Mouse (Mus musculus): ENCODE measurements at regions not wholly inside any gene's neighbourhood (a gene's known extent, or its start where the extent isn't known, plus 50 kb on each side); places are given as distances from the start of the nearest gene placed in this dataset.

GRCm38 (mm10) chr2:21122421-21122820 lies 82.7 kb downstream of the Enkur start:
- Histone ChIP-seq H3K27ac (ENCODE audit: insufficient read depth, low read depth) (no peak overlapping the region), H3K4me3 (replicated peaks in 1 of 3; ENCODE audit: low read depth in 2 of 3, low read length in 2 of 3, poor library complexity in 1 of 3) (no peak overlapping the region), H3K9me3 (replicated peaks; ENCODE audit: low read length) (no peaks in the 10 kb centered on the region), H3K36me3 (replicated peaks in 1 of 2; ENCODE audit: control insufficient read depth in 1 of 2, insufficient read depth in 1 of 2, low read length in 1 of 2) (no peaks in the 10 kb centered on the region), H3K9ac (ENCODE audit: insufficient read depth, low read depth) (no peak overlapping the region), H3K4me2 (ENCODE audit: insufficient read depth, low read depth, poor library complexity, severe bottlenecking) (no peak overlapping the region), H3K27me3 (replicated peaks) (no peaks in the 10 kb centered on the region), H3K4me1 (ENCODE audit: control insufficient read depth in 1 of 2, insufficient read depth in 2 of 2) (peaks cover 0 to 3% of the 10 kb centered on the region in 2 experiments; a peak in 1 of 4 replicates), H3K79me2 (replicated peaks; ENCODE audit: control insufficient read depth, extremely low read depth, insufficient read depth, poor library complexity, severe bottlenecking) (no peaks in the 10 kb centered on the region)
- DNase-seq (ENCODE audit: extremely low read depth) = no peak
- dilution Hi-C loops (cut with MboI; ENCODE audit: extremely low pct_ligation_motif_present, extremely low pct_unique_long_range_greater_than_20kb, low sequenced_read_pairs) = no loop called here
- TF ChIP-seq ETS1 (conservative IDR thresholded peaks at IDR 0.05; ENCODE audit: low read depth, low read length) (no peak), E2F4 (IDR thresholded peaks at IDR 0.05; ENCODE audit: insufficient replicate concordance, low read depth, low read length) (no peak), ZC3H11A (IDR thresholded peaks at IDR 0.05; ENCODE audit: low read depth, low read length) (no peak)
- in situ Hi-C loops (cut with MboI; ENCODE audit: low pct_ligation_motif_present, low pct_unique_long_range_greater_than_20kb, low sequenced_read_pairs) = no loop called here

- Histone ChIP-seq H3K9me3 (replicated peaks; ENCODE audit: low read length) (no peaks in the 10 kb centered on the region), H3K4me1 (ENCODE audit: control insufficient read depth in 1 of 2, insufficient read depth in 2 of 2) (peaks cover 2 to 10% of the 10 kb centered on the region in 2 experiments), H3K27ac (ENCODE audit: insufficient read depth, low read depth) (no peak overlapping the region), H3K79me2 (replicated peaks; ENCODE audit: control insufficient read depth, extremely low read depth, insufficient read depth, poor library complexity, severe bottlenecking) (no peaks in the 10 kb centered on the region), H3K36me3 (replicated peaks in 1 of 2; ENCODE audit: control insufficient read depth in 1 of 2, insufficient read depth in 1 of 2, low read length in 1 of 2) (no peaks in the 10 kb centered on the region), H3K9ac (ENCODE audit: insufficient read depth, low read depth) (no peak overlapping the region), H3K27me3 (replicated peaks) (no peaks in the 10 kb centered on the region), H3K4me3 (replicated peaks in 1 of 3; ENCODE audit: low read depth in 2 of 3, low read length in 2 of 3, poor library complexity in 1 of 3) (no peak overlapping the region), H3K4me2 (ENCODE audit: insufficient read depth, low read depth, poor library complexity, severe bottlenecking) (no peak overlapping the region)
- TF ChIP-seq PAX5 (IDR thresholded peaks at IDR 0.05; ENCODE audit: low read length) = no peak
- no peak for TF ChIP-seq BHLHE40 (IDR thresholded peaks at IDR 0.05; ENCODE audit: low read depth, low read length)
- no peak for TF ChIP-seq USF2 (conservative IDR thresholded peaks at IDR 0.05; ENCODE audit: low read depth, low read length)
- no peak for TF ChIP-seq MAFK (IDR thresholded peaks at IDR 0.05; ENCODE audit: insufficient replicate concordance, low read length)
- TF ChIP-seq JUND (conservative IDR thresholded peaks at IDR 0.05; ENCODE audit: low read depth, low read length) = no peak
- no peak for TF ChIP-seq TCF12 (IDR thresholded peaks at IDR 0.05; ENCODE audit: low read depth, low read length)
- no peak for TF ChIP-seq GABPA (IDR thresholded peaks at IDR 0.05; ENCODE audit: insufficient replicate concordance, low read depth, low read length)
- no peak for TF ChIP-seq MAX (IDR thresholded peaks at IDR 0.05; ENCODE audit: low read length)
- TF ChIP-seq CHD1 (IDR thresholded peaks at IDR 0.05; ENCODE audit: low read depth, low read length) = no peak
- no peak for TF ChIP-seq JUN (IDR thresholded peaks at IDR 0.05; ENCODE audit: insufficient read depth, low read depth, low read length)
- TF ChIP-seq HCFC1 (IDR thresholded peaks at IDR 0.05; ENCODE audit: low read depth, low read length) = no peak
- dilution Hi-C loops (cut with MboI; ENCODE audit: extremely low pct_ligation_motif_present, extremely low pct_unique_long_range_greater_than_20kb, low sequenced_read_pairs) = no loop called here
- DNase-seq (ENCODE audit: extremely low read depth) = no peak
- in situ Hi-C loops (cut with MboI; ENCODE audit: low pct_ligation_motif_present, low pct_unique_long_range_greater_than_20kb, low sequenced_read_pairs) = no loop called here
Observed at GRCm38 (mm10) chr2:21121663-21122062, 83.5 kb downstream of the Enkur start.

DNA sequence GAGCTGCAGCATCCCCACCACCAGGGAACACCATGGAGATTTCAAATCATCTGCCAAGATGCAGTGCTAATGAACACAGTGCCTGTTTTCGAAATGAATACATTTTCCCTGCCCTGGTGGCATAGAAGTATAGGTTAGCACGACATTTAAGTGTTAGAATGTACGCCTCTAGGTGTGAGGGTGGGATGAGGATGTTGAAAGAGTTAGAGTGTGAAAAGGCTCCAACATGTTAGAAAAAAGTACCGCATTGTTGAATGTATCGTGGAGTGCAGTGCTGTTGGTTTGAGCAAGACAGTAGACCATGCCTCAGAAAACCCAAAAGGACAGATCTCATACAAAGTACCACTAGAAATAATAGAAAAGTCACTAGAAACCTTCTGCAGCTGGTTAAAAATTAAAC lies 88.3 kb downstream of the Enkur start:
- no peaks in the 10 kb centered on the region for H3K79me2 ChIP-seq (replicated peaks; ENCODE audit: control insufficient read depth, extremely low read depth, insufficient read depth, poor library complexity, severe bottlenecking)
- H3K9me3 ChIP-seq (replicated peaks; ENCODE audit: low read length) = no peaks in the 10 kb centered on the region
- no peak overlapping the region for H3K9ac ChIP-seq (ENCODE audit: insufficient read depth, low read depth)
- H3K4me1 ChIP-seq (ENCODE audit: control insufficient read depth in 1 of 2, insufficient read depth in 2 of 2) = peaks cover 7 to 41% of the 10 kb centered on the region in 2 experiments
- H3K4me2 ChIP-seq (ENCODE audit: insufficient read depth, low read depth, poor library complexity, severe bottlenecking) = peak overlapping the region; percentile 21; the same call in 1 of the 2 replicates
- H3K4me3 ChIP-seq (replicated peaks in 1 of 3; ENCODE audit: low read depth in 2 of 3, low read length in 2 of 3, poor library complexity in 1 of 3) = no peak overlapping the region
- no peak overlapping the region for H3K27ac ChIP-seq (ENCODE audit: insufficient read depth, low read depth)
- dilution Hi-C loops (cut with MboI; ENCODE audit: extremely low pct_ligation_motif_present, extremely low pct_unique_long_range_greater_than_20kb, low sequenced_read_pairs) (no loop called here), in situ Hi-C loops (cut with MboI; ENCODE audit: low pct_ligation_motif_present, low pct_unique_long_range_greater_than_20kb, low sequenced_read_pairs) (no loop called here)
- no peaks in the 10 kb centered on the region for H3K36me3 ChIP-seq (replicated peaks in 1 of 2; ENCODE audit: control insufficient read depth in 1 of 2, insufficient read depth in 1 of 2, low read length in 1 of 2)
- no peak for DNase-seq (ENCODE audit: extremely low read depth)
- no peak for TF ChIP-seq CTCF (conservative IDR thresholded peaks at IDR 0.05 in 1 of 2, IDR thresholded peaks at IDR 0.05 in 1 of 2; ENCODE audit: low read depth in 2 of 2, low read length in 2 of 2)
- TF ChIP-seq BHLHE40 (IDR thresholded peaks at IDR 0.05; ENCODE audit: low read depth, low read length) = no peak
- TF ChIP-seq RCOR1 (conservative IDR thresholded peaks at IDR 0.05; ENCODE audit: low read depth, low read length) = no peak
- TF ChIP-seq IRF4 (IDR thresholded peaks at IDR 0.05; ENCODE audit: low read depth, low read length) = no peak
- TF ChIP-seq POLR2AphosphoS2 (IDR thresholded peaks at IDR 0.05; ENCODE audit: low read depth, low read length) = no peak
- TF ChIP-seq SIN3A (IDR thresholded peaks at IDR 0.05; ENCODE audit: low read length) = no peak
- TF ChIP-seq USF1 (IDR thresholded peaks at IDR 0.05; ENCODE audit: low read depth, low read length) = no peak
- TF ChIP-seq ZNF384 (IDR thresholded peaks at IDR 0.05; ENCODE audit: low read depth, low read length) = no peak
- TF ChIP-seq USF2 (conservative IDR thresholded peaks at IDR 0.05; ENCODE audit: low read depth, low read length) = no peak
- TF ChIP-seq MEF2A (IDR thresholded peaks at IDR 0.05; ENCODE audit: borderline replicate concordance, low read depth, low read length) = no peak
- TF ChIP-seq EP300 (IDR thresholded peaks at IDR 0.05; ENCODE audit: low read length) = no peak
- TF ChIP-seq JUN (IDR thresholded peaks at IDR 0.05; ENCODE audit: insufficient read depth, low read depth, low read length) = no peak
- TF ChIP-seq RAD21 (IDR thresholded peaks at IDR 0.05; ENCODE audit: low read depth, low read length) = no peak
- no peak for TF ChIP-seq PAX5 (IDR thresholded peaks at IDR 0.05; ENCODE audit: low read length)
- no peak for TF ChIP-seq ELF1 (IDR thresholded peaks at IDR 0.05; ENCODE audit: low read depth, low read length)
- no peaks in the 10 kb centered on the region for H3K27me3 ChIP-seq (replicated peaks)
